Mouse (Mus musculus) embryonic facial prominence, embryonic 10.5 days (tissue): ENCODE measurements at regions not wholly inside any gene's neighbourhood (a gene's known extent, or its start where the extent isn't known, plus 50 kb on each side); places are given as distances from the start of the nearest gene placed in this dataset.

ENCODE experiments used
- DNase-seq: peaks from one replicate; pipeline ENCODE4 v3.0.0-alpha.2; 2017; ENCODE audit warnings: low spot score
- H3K27ac ChIP-seq: fragments of 300-500 bp; sonication (generic); replicated peaks from 2 replicates; pipeline ENCODE4 v1.5.1; 2016; ENCODE audit warnings: mild to moderate bottlenecking
- H3K27me3 ChIP-seq: fragments of 300-500 bp; sonication (generic); replicated peaks from 2 replicates; pipeline ENCODE4 v1.6.1; 2016; ENCODE audit warnings: low read depth, mild to moderate bottlenecking; ENCODE audit not compliant: poor library complexity, severe bottlenecking
- H3K36me3 ChIP-seq: fragments of 300-500 bp; sonication (generic); replicated peaks from 2 replicates; pipeline ENCODE4 v1.6.1; 2016; ENCODE audit warnings: mild to moderate bottlenecking, moderate library complexity
- H3K4me1 ChIP-seq: fragments of 300-500 bp; sonication (generic); 2 replicates; pipeline ENCODE4 v1.6.1; 2016
- H3K4me3 ChIP-seq: fragments of 300-500 bp; sonication (generic); 2 replicates; pipeline ENCODE4 v1.5.1; 2016; ENCODE audit warnings: mild to moderate bottlenecking, moderate library complexity
- H3K9me3 ChIP-seq: fragments of 300-500 bp; sonication (generic); 2 replicates; pipeline ENCODE4 v1.6.1; 2016; ENCODE audit warnings: mild to moderate bottlenecking
- WGBS: fragments of 180-500 bp; shearing (Covaris S2); methylation state at CpG from one replicate; pipeline ENCODE4 v1.1.7; 2016; 5-methylcytosine and 5-hydroxymethylcytosine counted together

DNA sequence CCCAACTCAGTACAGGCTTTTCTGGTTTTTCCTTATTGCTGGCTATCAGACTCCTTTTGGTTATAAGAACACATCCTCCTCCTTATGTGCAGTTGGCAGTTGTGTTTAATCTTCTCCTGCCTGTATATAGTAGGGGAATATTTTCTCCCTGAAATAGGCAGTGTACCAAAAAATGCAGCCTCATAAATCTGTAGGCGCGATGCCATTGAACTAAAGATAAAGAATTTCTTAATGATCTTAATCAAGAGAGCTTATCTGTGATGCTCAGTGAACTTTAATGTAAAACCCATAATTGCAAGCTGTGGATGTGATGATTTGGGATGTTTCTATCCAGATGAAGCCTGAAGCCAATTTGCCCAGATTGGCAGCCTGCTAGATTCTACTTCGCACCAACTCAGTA, 1099.6 kb upstream of the Tenm2 start:
- Histone ChIP-seq H3K27me3 (no peaks in the 10 kb centered on the region), H3K27ac (no peak overlapping the region), H3K9me3 (no peaks in the 10 kb centered on the region), H3K36me3 (no peaks in the 10 kb centered on the region), H3K4me3 (no peak overlapping the region), H3K4me1 (no peaks in the 10 kb centered on the region)
- no peak for DNase-seq
- WGBS = 91% methylated on average over 3 of the region's 3 CpGs

DNA sequence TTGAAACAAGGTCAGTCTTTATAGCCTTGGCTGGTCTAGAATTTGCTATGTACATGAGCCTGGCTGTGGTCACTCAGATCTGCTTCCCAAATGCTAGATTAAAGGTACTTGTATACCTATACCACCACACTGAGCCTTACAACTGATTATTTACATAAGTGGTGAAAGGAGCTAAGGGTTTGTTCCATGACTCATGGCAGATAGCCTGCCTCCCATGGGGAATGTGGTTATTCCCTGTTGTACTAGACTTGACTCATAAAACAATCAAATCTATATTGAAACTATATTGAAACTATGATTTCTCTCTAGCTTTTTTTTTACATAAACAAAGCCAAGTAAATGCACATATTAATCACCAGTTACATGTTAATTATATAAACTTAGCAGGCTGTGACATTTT, 1061.9 kb upstream of the Tenm2 start:
- Histone ChIP-seq H3K27ac (no peak overlapping the region), H3K9me3 (no peaks in the 10 kb centered on the region), H3K4me1 (no peaks in the 10 kb centered on the region), H3K36me3 (no peaks in the 10 kb centered on the region), H3K27me3 (no peaks in the 10 kb centered on the region), H3K4me3 (no peak overlapping the region)
- DNase-seq = no peak

DNA sequence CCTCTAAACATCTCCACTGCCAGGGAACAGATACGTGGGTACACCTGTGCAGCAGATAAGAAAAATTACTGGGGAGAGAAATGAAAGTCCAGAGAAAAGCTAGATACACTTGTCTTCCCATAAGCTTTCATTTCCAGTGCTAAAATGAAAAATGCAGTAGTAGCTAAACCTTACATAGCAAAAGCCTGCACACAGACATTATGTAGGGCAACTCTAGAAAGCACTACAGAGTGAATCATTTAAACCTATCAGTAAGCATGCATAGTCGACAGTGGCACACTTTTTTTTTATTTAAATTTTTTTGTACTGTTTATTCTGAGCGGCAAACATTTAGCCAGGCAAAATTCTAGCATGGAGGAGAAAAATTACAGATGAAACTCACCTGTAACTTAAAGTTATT, 1055.5 kb upstream of the Tenm2 start:
- H3K27ac ChIP-seq = no peak overlapping the region
- H3K4me1 ChIP-seq = no peaks in the 10 kb centered on the region
- no peaks in the 10 kb centered on the region for H3K27me3 ChIP-seq
- DNase-seq = no peak
- H3K9me3 ChIP-seq = no peaks in the 10 kb centered on the region
- WGBS = 83% methylated on average over 3 of the region's 3 CpGs
- no peaks in the 10 kb centered on the region for H3K36me3 ChIP-seq
- H3K4me3 ChIP-seq = no peak overlapping the region

GRCm38 (mm10) chr11:38280961-38281360, 1045.2 kb upstream of the Tenm2 start:
- 83% methylated on average over 2 of the region's 2 CpGs for WGBS
- no peaks in the 10 kb centered on the region for H3K27me3 ChIP-seq
- no peak for DNase-seq
- H3K36me3 ChIP-seq = no peaks in the 10 kb centered on the region
- no peak overlapping the region for H3K4me3 ChIP-seq
- no peaks in the 10 kb centered on the region for H3K4me1 ChIP-seq
- no peaks in the 10 kb centered on the region for H3K9me3 ChIP-seq
- H3K27ac ChIP-seq = no peak overlapping the region
